Mouse (Mus musculus) MEL (cell line): ENCODE measurements around the gene Aff1.

Experiments
- EP300 ChIP-seq, 2 experiments: IDR thresholded peaks; 2 replicates each; pipeline ENCODE4 v1.6.1; 2011; ENCODE audit warnings: improper control_type of control experiment in 2 of 2, low read length in 2 of 2, low read depth in 1 of 2, mild to moderate bottlenecking in 1 of 2
- POLR2A ChIP-seq, 2 experiments: IDR thresholded peaks; 2 replicates each; pipeline ENCODE4 v1.6.1; 2011 to 2012; ENCODE audit warnings: low read length in 2 of 2, mild to moderate bottlenecking in 2 of 2, control low read depth in 1 of 2, improper control_type of control experiment in 1 of 2, low read depth in 1 of 2, moderate library complexity in 1 of 2; ENCODE audit not compliant: control insufficient read depth in 1 of 2, insufficient read depth in 1 of 2, poor library complexity in 1 of 2
- USF1 ChIP-seq: IDR thresholded peaks from 2 replicates; pipeline ENCODE4 v1.6.1; 2014; ENCODE audit warnings: low read depth, mild to moderate bottlenecking, inconsistent platforms, low read length, improper control_type of control experiment, moderate library complexity

GRCm38 (mm10) chr5:103737208-103738066 is 45.3 kb downstream of the Aff1 start:
- TF ChIP-seq USF1 = peak; percentile 10; the same call in 1 of the 2 replicates
- peak; percentile 92 to 94 for TF ChIP-seq EP300 (IDR thresholded peaks at IDR 0.05; ENCODE audit: low read depth in 1 of 2, low read length in 2 of 2)
- TF ChIP-seq POLR2A (IDR thresholded peaks at IDR 0.05; ENCODE audit: control insufficient read depth in 1 of 2, insufficient read depth in 1 of 2, low read depth in 1 of 2, low read length in 2 of 2, poor library complexity in 1 of 2) = 0 out of 4 replicates have a peak, but pooled peaks of 1 of the 2 experiments have one; percentile 33
